Mouse (Mus musculus): ENCODE measurements around the gene Dbndd2.
A peak's percentile ranks its signal among the peaks of the same experiment; 100 is the strongest.

Dbndd2 gene

DNA sequence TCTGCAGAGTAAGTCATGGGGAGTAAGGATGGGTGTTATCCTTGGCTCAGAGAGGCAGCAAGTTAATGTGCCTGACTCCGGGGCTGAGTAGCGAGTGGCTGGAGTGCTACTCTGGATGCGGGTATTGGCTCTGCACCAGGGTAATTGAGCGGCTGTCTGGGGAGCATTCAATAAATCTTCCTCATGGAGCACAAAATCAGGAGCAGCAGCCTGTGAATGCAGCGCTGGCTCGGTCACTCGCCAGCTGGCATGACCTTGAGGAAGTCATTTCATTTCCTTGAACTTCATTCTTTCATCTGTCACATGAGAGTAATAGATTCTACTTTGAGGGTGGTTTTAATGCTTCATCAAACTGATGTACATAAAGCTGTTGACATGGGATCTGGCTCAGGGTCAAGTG lies 14.6 kb downstream of the Dbndd2 start:
- no peak for DNase-seq (ENCODE audit: low read depth, low spot score)

DNA sequence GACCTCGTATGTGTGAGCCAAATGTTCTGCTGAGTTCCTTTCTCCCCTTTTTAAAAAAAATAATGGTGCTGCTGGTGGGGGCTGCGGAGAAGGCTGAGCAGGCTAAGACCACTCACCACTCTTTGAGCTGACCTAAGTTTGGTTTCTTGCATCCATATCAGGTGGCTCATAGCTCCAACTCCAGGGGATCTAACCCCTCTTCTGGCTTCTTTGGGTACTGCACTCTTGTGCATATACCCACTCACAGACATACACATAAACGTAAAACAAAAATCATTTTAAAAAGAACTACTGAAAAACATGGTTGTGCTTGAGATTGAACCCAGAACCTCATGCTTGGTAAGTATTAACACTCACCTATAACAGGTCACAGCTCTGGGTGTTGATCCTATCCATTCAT lies 19.0 kb downstream of the Dbndd2 start:
- no peak for DNase-seq (ENCODE audit: low read depth, low spot score)

DNA sequence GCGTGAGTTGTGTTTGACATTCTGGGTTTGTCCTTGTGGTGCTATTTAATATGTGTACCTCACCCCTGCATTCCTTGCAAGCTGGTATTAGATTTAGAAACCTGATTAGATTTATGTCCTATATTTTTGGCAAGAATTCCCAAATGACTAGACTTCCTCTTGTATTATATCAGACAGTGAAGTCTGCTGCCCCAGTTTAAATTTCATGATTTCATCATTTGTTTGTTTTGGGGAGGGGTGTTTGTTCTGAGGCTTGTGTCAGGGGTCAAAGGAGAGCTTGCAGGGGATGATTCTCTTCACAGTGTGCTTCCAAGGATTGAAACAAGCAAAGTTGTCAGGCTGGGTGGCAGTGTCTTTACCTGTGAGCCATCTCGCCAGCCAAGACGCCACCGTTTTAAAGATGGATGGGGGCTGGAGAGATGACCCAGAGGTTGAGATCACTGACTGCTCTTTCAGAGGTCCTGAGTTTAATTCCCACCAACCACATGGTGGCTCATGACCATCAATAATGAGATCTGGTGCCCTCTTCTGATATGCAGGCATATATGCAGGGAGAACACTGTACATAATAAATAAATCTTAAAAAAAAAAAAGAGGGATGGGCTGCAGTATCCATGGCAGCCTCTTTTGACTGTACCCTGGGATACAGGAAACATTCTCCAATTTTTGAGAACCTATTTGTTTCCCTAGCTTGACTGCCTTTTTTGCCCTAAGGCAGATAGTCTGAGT lies 19.9 kb downstream of the Dbndd2 start:
- no peak for DNase-seq (ENCODE audit: low read depth, low spot score)

DNA sequence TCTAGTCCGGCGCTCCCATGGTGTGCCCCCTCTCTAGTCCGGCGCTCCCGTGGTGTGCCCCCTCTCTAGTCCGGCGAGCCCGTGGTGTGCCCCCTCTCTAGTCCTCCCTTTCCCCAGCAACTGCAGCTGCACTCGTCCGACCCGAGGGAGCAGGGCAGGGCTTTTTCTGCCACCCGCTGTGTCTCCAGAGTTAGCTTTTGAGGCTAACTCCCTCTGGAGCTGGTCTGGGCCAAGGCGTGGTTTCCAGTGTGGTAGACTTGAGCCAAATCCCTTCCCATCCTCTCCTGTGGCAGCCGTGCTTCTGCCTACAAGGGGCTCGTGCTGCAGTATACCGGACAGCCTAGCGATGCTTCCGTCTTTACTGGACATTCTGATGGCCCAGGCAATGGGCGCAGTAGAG lies 21.9 kb downstream of the Dbndd2 start:
- peak; percentile 67 for DNase-seq (ENCODE audit: low read depth, low spot score)

DNA sequence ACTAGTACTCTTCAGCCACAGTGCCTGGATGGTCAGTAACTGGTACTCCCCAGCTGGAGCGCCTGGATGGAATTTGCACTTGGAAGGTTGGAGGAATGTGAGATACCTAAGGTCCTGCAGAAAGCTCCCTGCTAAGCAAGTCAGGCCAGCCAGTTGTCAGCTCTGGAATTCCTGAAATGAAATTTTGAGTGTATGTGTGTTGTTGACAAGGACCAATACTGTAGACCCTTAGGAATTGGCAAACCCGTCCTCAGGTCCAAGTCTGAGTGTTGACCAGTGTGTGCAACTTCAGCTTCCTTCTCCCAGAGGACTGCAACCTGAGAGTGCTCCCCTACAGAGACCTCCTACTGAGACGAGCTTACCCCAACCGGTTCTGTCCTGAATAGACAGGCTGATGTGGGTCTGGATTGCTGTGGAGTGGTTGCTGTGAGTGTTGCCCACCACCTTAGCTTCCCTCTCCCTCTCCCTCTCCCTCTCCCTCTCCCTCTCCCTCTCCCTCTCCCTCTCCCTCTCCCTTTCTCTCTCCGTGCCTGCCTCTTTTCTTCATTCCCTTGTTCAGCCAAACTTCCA lies 24.8 kb downstream of the Dbndd2 start:
- no peak for DNase-seq (ENCODE audit: low read depth, low spot score)

DNA sequence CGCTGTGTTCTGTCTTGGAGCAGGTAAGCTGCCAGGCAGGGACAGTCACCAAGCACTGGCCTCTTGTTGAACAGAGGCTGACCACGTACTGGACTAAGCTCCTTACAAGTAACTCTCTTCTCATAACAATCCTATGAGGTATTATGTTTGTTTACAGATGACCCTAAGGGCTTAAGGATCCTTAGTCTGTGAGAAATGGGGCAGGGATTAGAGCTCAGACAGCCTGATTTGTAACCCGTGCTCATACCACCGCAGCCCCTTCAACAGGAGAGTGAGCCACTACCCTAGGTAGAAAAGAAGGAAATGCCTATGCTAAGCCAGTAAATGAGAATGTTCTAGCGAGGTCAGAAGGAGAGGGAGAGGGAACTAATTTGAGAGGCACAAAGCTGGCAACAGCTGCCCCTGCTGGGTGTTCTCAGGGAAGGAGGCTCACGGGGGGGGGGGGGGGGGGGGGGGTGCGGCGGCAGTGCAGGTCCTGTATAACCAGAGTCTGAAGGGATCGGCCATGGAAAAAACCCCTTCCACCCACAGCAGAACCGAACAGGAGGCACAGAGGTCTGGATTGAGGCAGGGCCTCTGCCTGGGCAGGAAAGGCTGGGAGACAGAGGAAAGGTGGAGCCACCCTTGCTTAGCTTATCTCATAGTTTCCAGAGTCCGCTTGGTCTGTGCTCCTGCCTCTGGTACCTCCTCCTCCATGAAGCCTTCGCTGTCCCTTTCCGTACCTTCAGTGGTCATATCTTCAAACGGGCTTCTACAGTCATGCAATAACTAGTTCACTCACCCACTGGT lies 26.4 kb downstream of the Dbndd2 start:
- DNase-seq (ENCODE audit: low read depth, low spot score) = no peak

DNA sequence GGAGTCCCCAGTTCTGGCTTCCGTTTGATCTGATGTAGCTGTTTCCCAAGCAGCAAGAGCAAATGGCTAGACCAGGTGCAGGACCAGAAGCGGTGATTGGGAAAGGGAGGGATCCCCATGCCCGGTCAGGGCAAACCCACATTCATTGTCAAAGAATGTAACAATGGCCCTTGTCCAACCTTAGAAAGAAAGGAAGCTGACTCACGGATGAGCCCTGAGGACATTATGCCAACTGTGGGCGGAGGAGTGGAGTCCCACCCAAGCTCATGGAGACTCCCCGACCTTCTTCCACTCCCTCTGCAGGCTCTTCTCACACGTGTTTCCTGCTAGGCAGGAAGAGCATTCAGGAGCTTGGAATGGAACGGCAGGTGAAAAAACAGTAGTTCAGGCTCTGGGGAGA lies 27.5 kb downstream of the Dbndd2 start:
- DNase-seq (ENCODE audit: low read depth, low spot score) = no peak

DNA sequence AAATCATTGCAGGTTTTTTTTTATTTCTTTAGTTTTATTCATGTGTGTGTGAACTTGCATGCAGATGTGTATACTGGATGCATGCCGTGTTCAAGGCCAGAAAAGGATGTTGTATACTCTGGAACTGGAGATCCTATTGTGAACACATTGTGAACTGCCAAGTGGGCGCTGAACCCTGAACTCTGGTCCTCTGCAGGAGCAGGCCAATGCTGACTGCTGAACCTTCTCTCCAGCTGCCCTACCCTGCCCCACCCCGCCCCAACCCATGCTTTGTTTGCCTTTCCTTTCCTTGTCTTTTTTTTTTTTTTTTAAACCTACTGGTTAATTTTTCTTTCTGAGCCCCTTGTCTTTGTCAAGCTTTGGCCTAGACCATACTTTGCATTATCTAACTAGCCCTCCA lies 29.0 kb downstream of the Dbndd2 start:
- DNase-seq (ENCODE audit: low read depth, low spot score) = no peak

DNA sequence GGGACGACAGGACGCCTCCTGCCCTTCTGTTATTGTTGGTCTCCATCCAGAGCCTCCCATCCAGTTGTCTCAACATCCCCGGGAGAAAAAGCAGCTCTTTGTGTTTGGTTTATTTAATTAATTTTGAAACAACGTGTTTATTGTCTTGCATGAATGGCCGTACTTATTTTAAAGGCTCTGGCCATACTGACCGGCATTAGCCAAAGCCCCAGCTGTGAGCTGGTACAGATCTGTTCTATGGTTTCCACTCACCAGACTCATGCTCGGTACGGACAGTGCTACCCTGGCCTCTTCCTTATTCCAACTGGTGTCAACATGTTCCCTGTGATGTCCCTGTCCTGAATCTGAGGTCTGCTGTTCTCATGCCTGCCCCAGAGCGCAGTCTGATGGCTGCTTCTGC lies 30.0 kb downstream of the Dbndd2 start:
- DNase-seq (ENCODE audit: low read depth, low spot score) = no peak

DNA sequence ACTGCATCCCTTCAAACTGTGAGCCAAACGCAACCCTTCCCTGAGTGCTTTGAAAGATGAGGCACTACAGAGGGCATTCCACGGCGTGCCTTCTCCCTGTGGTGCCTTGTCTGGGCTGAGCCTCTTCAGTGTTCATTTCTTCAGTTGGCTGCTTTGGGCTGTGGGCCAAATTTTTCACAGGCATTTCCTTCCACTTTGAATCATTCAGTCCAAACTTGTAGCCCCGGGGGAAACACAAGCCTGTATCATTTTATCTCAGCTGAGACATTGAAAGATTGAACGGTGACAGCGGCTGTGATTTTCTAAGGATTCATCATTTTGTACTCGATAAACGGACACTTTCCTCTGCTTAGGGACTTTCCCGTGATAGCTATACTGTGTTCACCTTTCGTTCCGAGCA lies 30.7 kb downstream of the Dbndd2 start:
- DNase-seq (ENCODE audit: low read depth, low spot score) = no peak

DNA sequence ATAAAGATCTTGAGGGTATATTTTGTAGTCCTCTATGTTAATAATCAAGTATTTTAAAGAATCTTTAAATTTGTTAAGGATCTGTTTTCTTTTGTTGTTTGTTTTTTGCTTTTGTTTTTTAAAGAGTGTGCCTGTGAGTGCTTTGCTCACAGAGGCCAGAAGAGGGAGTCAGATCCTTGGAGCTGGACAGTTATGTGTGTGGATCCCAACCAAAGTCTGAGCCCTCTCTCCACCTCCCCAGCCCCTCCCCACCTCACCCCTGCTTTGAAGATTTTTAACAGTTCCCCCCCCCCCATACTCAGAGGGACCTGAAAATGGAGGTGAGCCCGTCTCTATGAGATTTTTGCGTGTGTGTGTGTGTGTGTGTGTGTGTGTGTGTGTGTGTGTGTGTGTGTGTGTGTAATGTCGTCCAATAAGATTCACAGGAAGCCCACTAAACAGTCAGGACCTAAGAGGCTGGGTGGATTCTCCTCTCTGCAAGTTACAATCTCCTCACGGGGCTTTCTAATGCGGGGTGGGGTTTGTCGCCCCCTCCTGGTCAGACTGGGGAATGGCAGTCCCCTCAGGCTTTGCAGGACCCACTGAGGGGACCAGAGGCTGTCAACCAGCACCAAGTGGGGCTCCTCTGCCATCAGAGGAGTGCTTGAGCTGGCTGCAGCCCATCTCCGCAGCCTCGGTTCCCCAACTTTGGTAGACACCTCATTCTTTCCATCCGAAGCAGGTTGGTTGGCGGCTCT lies 31.7 kb downstream of the Dbndd2 start:
- DNase-seq (ENCODE audit: low read depth, low spot score) = peak; percentile 85

DNA sequence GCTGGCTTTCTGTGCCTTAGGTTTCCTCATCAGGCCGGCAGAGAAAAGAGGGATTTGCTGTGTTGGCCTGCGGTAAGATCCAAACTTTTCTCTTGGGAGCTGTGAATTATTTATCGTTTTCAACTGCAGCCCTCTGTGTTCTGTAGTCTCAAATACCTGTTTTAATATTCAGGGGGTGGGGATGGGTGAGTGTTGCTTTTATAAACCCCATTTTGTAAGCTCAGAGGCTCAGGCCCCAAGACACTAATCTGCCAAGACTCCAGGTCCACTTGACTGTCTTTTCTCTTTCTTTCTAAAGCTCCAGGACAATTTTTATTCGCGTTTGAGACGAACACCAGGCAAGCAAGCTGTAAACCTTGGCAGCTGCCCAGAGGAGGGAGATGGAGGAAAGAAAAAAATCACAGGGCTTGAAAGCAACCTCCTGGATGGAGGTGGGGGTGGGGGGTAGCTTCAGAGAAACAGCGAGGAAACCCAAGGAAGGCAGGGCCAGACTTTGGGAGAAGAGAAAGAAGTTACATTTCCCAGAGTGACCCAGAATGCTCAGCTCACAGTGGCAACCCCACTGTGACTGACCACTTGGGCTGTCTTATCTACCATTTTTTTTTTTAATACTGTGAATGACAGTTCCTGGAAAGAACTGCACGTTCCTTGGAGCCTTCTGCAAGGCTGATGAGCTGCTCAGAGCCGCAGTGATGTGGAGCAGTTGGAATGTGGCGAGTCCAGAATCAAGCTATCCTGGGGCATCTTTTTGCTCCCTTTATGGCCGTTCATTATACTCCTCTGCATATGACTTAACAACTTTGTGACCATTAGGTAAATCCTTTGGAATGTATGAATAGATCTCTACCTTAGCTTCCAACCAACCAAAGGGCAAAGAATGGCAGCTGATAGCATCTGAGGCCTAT lies 32.6 kb downstream of the Dbndd2 start:
- DNase-seq (ENCODE audit: low read depth, low spot score) = no peak

DNA sequence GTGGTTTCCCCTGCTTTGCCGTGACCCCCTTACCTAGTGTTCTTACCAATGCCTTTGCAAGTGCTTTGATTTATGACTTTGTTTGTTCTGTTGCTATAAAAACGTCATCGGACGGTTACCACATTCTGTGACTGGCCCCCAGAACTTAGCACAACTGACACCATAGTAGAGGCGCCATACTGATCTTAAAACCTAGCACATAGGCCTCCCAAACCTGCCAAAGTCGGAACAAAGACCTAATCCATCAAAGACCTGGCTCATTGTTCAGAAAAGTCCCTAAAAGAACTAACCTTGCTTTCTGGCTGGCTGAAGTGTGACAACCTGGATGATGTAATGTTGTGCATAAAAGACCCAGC lies 33.2 kb downstream of the Dbndd2 start:
- DNase-seq (ENCODE audit: low read depth, low spot score) = no peak

DNA sequence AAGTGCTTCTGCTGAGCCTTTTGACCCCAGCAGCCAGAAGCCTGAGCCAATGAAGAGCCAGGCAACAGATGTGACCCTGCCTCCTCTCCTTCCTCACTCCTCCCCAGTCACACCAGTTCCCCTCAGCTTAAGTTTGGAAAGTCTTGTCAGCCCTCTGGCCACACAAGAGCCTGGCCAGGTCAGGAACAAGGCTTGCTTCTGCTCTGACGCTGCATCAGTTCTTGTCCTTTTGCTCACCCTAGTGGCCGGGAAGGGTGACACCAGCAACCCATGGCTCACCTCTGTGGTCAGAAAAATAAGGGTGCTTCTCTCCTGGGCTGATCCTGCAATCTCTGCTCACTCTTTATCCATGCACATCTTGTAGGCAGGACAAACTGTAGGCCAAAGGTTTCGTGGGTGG lies 34.9 kb downstream of the Dbndd2 start:
- peak; percentile 61 for DNase-seq (ENCODE audit: low read depth, low spot score)

DNA sequence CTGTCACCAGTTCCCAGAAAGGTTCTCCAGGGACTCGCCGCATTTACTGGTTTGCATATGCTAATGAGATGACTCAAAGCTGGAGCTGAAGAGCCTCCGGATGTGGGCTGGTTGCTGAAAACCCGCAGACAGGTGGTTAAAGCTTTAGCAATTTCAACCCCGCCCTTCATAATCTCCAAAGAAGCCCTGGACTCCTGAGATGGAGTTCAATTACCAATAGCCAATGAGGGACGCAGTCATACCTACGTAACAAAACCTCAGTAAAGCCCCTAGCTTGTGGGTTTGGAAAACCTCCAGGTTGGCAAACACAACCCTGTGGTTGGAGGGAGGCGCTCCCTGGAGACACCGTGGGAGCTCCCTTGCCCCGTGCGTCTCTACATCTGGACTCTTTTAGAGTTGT lies 35.9 kb downstream of the Dbndd2 start:
- peak; percentile 94 for DNase-seq (ENCODE audit: low read depth, low spot score)

DNA sequence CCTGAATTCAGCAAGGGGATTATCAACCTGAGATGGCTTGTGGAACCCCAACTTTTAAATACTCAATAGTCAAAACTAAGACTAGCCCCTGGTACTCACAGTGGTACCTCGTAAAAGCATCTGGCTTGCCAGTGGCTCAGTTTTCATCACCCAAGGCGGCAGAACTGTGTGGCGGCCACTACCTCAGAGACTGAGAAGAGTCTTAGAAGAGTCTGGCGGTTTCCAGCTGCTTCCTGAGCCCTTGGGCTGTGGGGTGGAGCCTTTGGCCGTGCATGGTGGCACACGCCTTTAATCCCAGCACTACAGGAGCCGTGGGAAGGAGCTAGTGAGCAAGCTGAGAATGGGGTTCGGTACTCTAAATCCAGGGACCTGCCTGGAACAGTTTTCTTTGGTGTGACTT lies 36.4 kb downstream of the Dbndd2 start:
- no peak for DNase-seq (ENCODE audit: low read depth, low spot score)

DNA sequence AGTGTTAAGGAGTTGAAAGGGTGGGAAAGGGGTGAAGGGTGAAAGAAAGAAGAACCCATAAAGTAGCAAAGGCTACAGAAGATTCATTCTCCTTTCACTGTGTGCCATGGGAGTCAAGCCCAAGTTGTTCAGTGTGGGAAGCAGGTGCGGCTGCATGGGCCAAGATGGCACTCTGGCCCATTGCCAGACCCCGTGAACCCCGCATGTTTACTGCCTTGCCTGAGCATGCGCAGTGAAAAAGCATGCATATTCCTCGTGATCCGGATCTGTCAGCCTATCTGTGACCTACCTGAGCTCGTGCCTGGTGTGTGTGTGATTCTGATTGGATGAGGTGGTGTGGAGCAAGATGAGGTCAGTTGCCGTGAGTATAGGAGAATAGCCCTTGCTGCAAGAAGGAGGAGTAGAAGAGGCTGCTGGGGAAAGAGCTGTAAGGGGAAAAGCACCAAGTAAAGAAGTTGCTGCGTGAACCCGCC lies 37.4 kb downstream of the Dbndd2 start:
- peak; percentile 67 for DNase-seq (ENCODE audit: low read depth, low spot score)

DNA sequence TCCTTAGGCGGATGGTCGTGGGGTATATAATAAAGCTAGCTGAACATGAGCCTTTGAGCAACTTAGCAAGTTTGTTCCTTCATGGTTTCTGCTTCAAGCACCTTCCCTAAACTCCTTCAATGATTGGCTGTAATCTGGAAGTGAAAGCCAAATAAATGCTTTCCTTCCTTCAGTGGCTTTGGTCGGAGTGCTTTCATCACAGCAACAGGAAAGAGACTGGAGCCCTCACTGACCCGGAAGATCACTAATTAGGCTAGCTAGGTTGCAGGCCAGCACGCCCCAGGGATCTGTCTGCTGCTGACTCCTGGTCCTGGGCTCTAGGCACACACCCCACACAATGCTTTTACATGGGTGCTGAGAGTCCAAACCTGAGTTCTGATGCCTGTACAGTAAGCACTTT lies 42.7 kb downstream of the Dbndd2 start:
- no peak for DNase-seq (ENCODE audit: low read depth, low spot score)

DNA sequence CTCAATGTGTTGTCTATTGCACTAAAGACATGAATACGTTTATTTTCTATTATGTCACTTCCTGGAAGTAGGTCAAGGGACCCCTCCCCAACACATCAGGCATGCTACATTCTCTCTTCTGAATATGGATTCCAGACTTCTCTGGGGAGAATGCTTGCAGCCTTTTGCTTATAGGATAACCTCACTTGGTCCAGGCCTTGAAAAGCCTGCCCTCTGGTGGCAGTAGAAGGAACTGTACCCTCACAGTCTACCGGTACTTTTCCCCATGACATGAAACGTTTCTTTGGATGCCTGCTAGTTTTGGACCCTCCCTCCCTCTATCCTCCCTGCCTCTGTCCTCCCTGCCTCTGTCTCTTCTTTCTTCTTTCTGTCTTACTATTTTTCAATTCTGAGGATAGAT lies 45.3 kb downstream of the Dbndd2 start:
- peak; percentile 77 for DNase-seq (ENCODE audit: low read depth, low spot score)

DNA sequence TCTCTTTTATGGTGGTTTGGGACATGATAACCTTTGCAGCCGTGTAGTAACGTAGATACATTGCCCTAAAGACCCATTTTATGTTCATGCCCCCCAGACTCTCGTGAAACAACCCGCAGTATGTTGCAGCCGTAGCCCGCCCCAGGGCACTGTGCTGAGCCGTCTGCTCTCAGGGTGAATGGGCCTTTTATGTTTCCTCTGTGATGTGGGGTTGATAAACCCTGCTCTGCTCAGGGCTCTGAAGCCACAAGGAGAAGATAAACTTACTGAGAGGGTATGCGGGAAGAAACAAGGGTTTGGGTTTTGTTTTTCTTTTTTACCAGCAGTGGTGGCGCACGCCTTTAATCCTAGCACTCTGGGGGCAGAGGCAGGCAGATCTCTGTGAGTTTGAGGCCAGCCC lies 48.4 kb downstream of the Dbndd2 start:
- DNase-seq (ENCODE audit: low read depth, low spot score) = no peak

DNA sequence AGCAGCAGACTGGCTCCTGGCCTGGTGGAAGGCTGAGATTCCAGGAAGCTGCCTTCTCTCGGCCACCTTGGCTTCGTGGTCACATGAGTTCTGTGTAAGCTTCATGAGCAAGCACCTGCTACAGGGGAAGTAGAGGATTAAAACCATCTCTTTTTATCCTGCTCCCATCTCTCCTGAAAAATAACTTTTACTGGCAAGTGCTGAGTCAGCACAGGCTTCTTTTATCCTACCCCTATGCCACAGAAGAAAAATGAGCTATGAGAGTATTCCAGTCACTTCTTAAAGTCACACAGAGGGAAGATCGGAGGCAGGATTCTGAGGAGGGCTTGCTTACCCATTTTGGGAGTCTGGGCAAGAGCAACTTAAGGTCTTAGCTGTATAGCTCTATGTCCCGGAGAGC lies 51.1 kb downstream of the Dbndd2 start:
- DNase-seq (ENCODE audit: low read depth, low spot score) = no peak
